Mouse (Mus musculus): ENCODE measurements around the gene Pla2g4c. TPM values are rescaled to one million over a fixed set of nuclear protein-coding genes. Genes with fewer than 3 reads are reported as not detected.

Gene Pla2g4c
- not detected for polyA plus RNA-seq (2014; fragmentation: Illumina TruSeq; extraction: RNeasy Lipid Tissue Mini Kit (QIAGEN cat#74804); ENCODE audit: low read depth, low replicate concordance)

DNA sequence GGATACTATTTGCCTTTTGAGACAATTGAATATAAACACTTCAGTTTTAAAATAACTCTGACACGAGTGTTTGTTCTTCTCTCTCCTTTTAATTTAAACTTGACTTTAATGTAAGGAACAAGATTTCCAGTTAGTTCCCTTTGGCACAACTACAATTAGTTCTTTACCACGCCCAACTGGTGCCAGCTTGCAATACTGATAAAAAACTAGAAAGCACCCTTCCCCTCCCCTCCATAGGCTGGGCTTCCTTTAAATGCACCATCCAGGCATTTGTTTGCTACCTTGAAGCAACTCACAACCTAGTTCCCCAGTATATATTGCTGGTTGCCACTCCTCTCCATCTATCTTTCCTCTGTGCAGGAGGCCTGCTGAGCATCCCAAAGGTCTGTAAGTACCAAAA, at the start of gene Pla2g4c:
TSS of gene Pla2g4c (plus strand) at position 340 of the 400 bp plus-strand sequence.

GRCm38 (mm10) chr7:13277081-13277480, 47.4 kb upstream of the Pla2g4c start, which contains the start of gene Lig1:
TSS of gene Lig1 (plus strand) at chr7:13277283.

GRCm38 (mm10) chr7:13278308-13278891, 46.1 kb upstream of the Pla2g4c start, which contains the start of gene Zswim9:
TSS of gene Zswim9 (minus strand) at chr7:13278721.

GRCm38 (mm10) chr7:13397832-13398231, 73.4 kb downstream of the Pla2g4c start, which contains the start of gene Cabp5:
TSS of gene Cabp5 (plus strand) at chr7:13398132.

Other genes with a start within 250 kb of the Pla2g4c start
- gene Vmn1r85, start 229.5 kb upstream of the Pla2g4c start, polyA plus RNA-seq (2014; fragmentation: Illumina TruSeq; extraction: RNeasy Lipid Tissue Mini Kit (QIAGEN cat#74804); ENCODE audit: low read depth, low replicate concordance), result not detected
- gene Vmn1r86, start 204.7 kb upstream of the Pla2g4c start, polyA plus RNA-seq (2014; fragmentation: Illumina TruSeq; extraction: RNeasy Lipid Tissue Mini Kit (QIAGEN cat#74804); ENCODE audit: low read depth, low replicate concordance), result not detected
- not detected for gene Vmn1r87, start 184.5 kb upstream of the Pla2g4c start, polyA plus RNA-seq (2014; fragmentation: Illumina TruSeq; extraction: RNeasy Lipid Tissue Mini Kit (QIAGEN cat#74804); ENCODE audit: low read depth, low replicate concordance)
- 0.05 TPM for gene Vmn1r88, start 165.1 kb upstream of the Pla2g4c start, polyA plus RNA-seq (2014; fragmentation: Illumina TruSeq; extraction: RNeasy Lipid Tissue Mini Kit (QIAGEN cat#74804); ENCODE audit: low read depth, low replicate concordance)
- not detected for gene Vmn1r89, start 111.6 kb upstream of the Pla2g4c start, polyA plus RNA-seq (2014; fragmentation: Illumina TruSeq; extraction: RNeasy Lipid Tissue Mini Kit (QIAGEN cat#74804); ENCODE audit: low read depth, low replicate concordance)
- gene Lig1, start 47.4 kb upstream of the Pla2g4c start, polyA plus RNA-seq (2014; fragmentation: Illumina TruSeq; extraction: RNeasy Lipid Tissue Mini Kit (QIAGEN cat#74804); ENCODE audit: low read depth, low replicate concordance), result 1.0 TPM
- 2.5 TPM for gene Zswim9, start 45.9 kb upstream of the Pla2g4c start, polyA plus RNA-seq (2014; fragmentation: Illumina TruSeq; extraction: RNeasy Lipid Tissue Mini Kit (QIAGEN cat#74804); ENCODE audit: low read depth, low replicate concordance)
- gene Cabp5, start 73.5 kb downstream of the Pla2g4c start, polyA plus RNA-seq (2014; fragmentation: Illumina TruSeq; extraction: RNeasy Lipid Tissue Mini Kit (QIAGEN cat#74804); ENCODE audit: low read depth, low replicate concordance), result not detected
- not detected for gene Bsph1, start 126.2 kb downstream of the Pla2g4c start, polyA plus RNA-seq (2014; fragmentation: Illumina TruSeq; extraction: RNeasy Lipid Tissue Mini Kit (QIAGEN cat#74804); ENCODE audit: low read depth, low replicate concordance)
- gene Bsph2, start 246.4 kb downstream of the Pla2g4c start, polyA plus RNA-seq (2014; fragmentation: Illumina TruSeq; extraction: RNeasy Lipid Tissue Mini Kit (QIAGEN cat#74804); ENCODE audit: low read depth, low replicate concordance), result not detected

Measured in liver, adult 10 weeks (tissue).